Mouse (Mus musculus): ENCODE measurements around the gene Rnf128.

DNA sequence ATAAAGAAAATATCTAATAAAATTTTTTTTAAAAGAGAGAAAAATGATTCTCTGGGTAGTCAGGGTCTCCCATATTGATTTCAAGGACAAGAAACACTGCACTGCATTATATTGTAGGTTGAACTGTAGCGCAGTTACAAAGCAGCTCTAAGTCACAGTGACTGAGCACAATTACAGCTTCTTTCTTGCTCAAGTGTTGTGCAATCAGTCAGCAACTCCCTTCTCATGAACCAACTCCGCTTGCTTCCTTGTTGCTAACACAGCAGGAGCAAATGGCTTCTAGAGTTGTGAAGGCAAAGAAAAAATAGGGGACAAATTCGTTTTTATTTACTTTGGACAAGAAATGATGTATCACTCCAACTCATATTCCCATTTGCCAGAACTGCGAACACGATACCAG lies 12.7 kb upstream of the Rnf128 start:
- TF ChIP-seq CTCF (IDR thresholded peaks at IDR 0.05; ENCODE audit: borderline replicate concordance, insufficient read depth, low read length): no peak
- no peak for TF ChIP-seq POLR2A (IDR thresholded peaks at IDR 0.05; ENCODE audit: low read depth, low read length)

All from embryonic fibroblast, embryonic 13.5 days (primary cell).